Mouse (Mus musculus): Measurements from ENCODE around the gene 1110057P08Rik.
"Not testable (repeated sequence)": the region's sequence is repeated elsewhere in the genome, so short reads cannot be mapped to it uniquely, and the experiment has no call there.

The 1110057P08Rik gene

GRCm38 (mm10) chr16:89174435-89174834 lies at the start of gene 1110057P08Rik:
Gene 1110057P08Rik, plus strand, starts transcription at chr16:89174735.
- in situ Hi-C loops (cut with MseI, MboI) = no loop called here

- in situ Hi-C loops (cut with MseI, MboI) = no loop called here
These were observed 34.0 kb upstream of the 1110057P08Rik start, which contains the start of gene Gm6358 for GRCm38 (mm10) chr16:89140551-89140950. Gene Gm6358, plus strand, starts transcription at chr16:89140851.

GRCm38 (mm10) chr16:89150786-89151185 lies 23.7 kb upstream of the 1110057P08Rik start, which contains the start of gene Gm10061:
Gene Gm10061, plus strand, starts transcription at chr16:89151086.
- in situ Hi-C loops (cut with MseI, MboI) = no loop called here

- in situ Hi-C loops (cut with MseI, MboI) = no loop called here
These were observed 16.9 kb upstream of the 1110057P08Rik start, which contains the start of gene Gm9789 for GRCm38 (mm10) chr16:89157652-89158051. Gene Gm9789, plus strand, starts transcription at chr16:89157952.

GRCm38 (mm10) chr16:89169190-89169589 lies 5.3 kb upstream of the 1110057P08Rik start, which contains the start of gene Gm7735:
Gene Gm7735, plus strand, starts transcription at chr16:89169490.
- in situ Hi-C loops (cut with MseI, MboI) = not testable (repeated sequence)

- in situ Hi-C loops (cut with MseI, MboI) = no loop called here
These were observed 14.1 kb downstream of the 1110057P08Rik start for GRCm38 (mm10) chr16:89188621-89189020.

GRCm38 (mm10) chr16:89205561-89205960 lies 31.0 kb downstream of the 1110057P08Rik start, which contains the start of gene Krtap20-2:
Gene Krtap20-2, plus strand, starts transcription at chr16:89205861.
- in situ Hi-C loops (cut with MseI, MboI) = no loop called here
